Comparison of ENCODE assay signal across 8 mouse cellular contexts in genomic region chr11:119056301-119057211, GRCm38 (mm10). TPM values are rescaled to one million over a fixed set of nuclear protein-coding genes. Genes with fewer than 3 reads are reported as not detected.
DNase-seq lines count a peak whose midpoint lies in the region; ATAC-seq and TF ChIP-seq lines count a peak whose summit lies in the region.

No protein-coding gene starts in this region.

- peaks cover 73% of the 10 kb centered on the region for H3K27me3 ChIP-seq in heart, postnatal 0 days (ENCODE audit: control insufficient read depth, insufficient read depth, low read length)
- H3K27me3 ChIP-seq in limb, embryonic 13.5 days, result peaks cover 83% of the 10 kb centered on the region
- H3K27me3 ChIP-seq in midbrain, embryonic 16.5 days (ENCODE audit: control insufficient read depth, insufficient read depth, low read depth, low read length), result peaks cover 17% of the 10 kb centered on the region

- no peak; the same call in 1 of the 2 replicates for TF ChIP-seq EP300 in heart, postnatal 0 days (IDR thresholded peaks at IDR 0.05; ENCODE audit: low read depth)

- peak overlapping the region; percentile 89 for H3K4me2 ChIP-seq in heart, postnatal 0 days (ENCODE audit: low read depth, low read length)
- H3K4me2 ChIP-seq in limb, embryonic 13.5 days (replicated peaks), result peak overlapping the region; percentile 95
- H3K4me2 ChIP-seq in midbrain, embryonic 16.5 days (ENCODE audit: low read length), result peak overlapping the region; percentile 97

- H3K27ac ChIP-seq in heart, postnatal 0 days (ENCODE audit: low read depth), result peak overlapping the region; percentile 84
- H3K27ac ChIP-seq in limb, embryonic 13.5 days, result peak overlapping the region; percentile 44; the same call in 1 of the 2 replicates
- peak overlapping the region; percentile 94 for H3K27ac ChIP-seq in midbrain, embryonic 16.5 days (ENCODE audit: low read length)

- DNase-seq in cerebellum, adult 11-12 months, result peak; percentile 44
- DNase-seq in 416B (ENCODE audit: low read depth), result peak; percentile 48
- DNase-seq in cerebellum, postnatal 25 days, result peak; percentile 84 to 86
- DNase-seq in heart, postnatal 0 days (ENCODE audit: low spot score), result peak; percentile 72
- DNase-seq in thymus, postnatal 36 days, result peak; percentile 59 to 62

- under 1% methylated on average over 63 of the region's 65 CpGs for WGBS in heart, postnatal 0 days
- WGBS in limb, embryonic 13.5 days, result under 1% methylated on average over 64 of the region's 65 CpGs
- WGBS in midbrain, embryonic 16.5 days, result under 1% methylated on average over 56 of the region's 65 CpGs

- no peaks in the 10 kb centered on the region for H3K9me3 ChIP-seq in heart, postnatal 0 days (replicated peaks; ENCODE audit: control insufficient read depth, low read length)
- H3K9me3 ChIP-seq in limb, embryonic 13.5 days, result no peaks in the 10 kb centered on the region
- H3K9me3 ChIP-seq in midbrain, embryonic 16.5 days (replicated peaks; ENCODE audit: control insufficient read depth, low read length, poor library complexity, severe bottlenecking), result no peaks in the 10 kb centered on the region

- H3K4me1 ChIP-seq in heart, postnatal 0 days (ENCODE audit: control insufficient read depth, insufficient read depth), result peaks cover 41% of the 10 kb centered on the region
- peaks cover 61% of the 10 kb centered on the region for H3K4me1 ChIP-seq in limb, embryonic 13.5 days
- peaks cover 49% of the 10 kb centered on the region for H3K4me1 ChIP-seq in midbrain, embryonic 16.5 days (ENCODE audit: control insufficient read depth, insufficient read depth, low read length)

- H3K9ac ChIP-seq in heart, postnatal 0 days (replicated peaks; ENCODE audit: low read depth, low read length), result peak overlapping the region; percentile 82
- peak overlapping the region; percentile 87 for H3K9ac ChIP-seq in limb, embryonic 13.5 days
- peak overlapping the region; percentile 92 for H3K9ac ChIP-seq in midbrain, embryonic 16.5 days (ENCODE audit: low read depth, low read length)

- TF ChIP-seq CTCF in heart, postnatal 0 days (IDR thresholded peaks at IDR 0.05; ENCODE audit: low read depth), result no peak

- no peak for ATAC-seq in cerebellum, adult (ENCODE audit: insufficient number of reproducible peaks, low FRiP score, low TSS enrichment)
- peak; percentile 45 for ATAC-seq in heart, postnatal 0 days (ENCODE audit: insufficient read depth, low read depth)
- no peak for ATAC-seq in limb, embryonic 13.5 days (ENCODE audit: low FRiP score, low read depth)
- 0 out of 2 replicates have a peak, but pooled peaks have one; percentile 1 for ATAC-seq in midbrain, embryonic 16.5 days

- H3K36me3 ChIP-seq in heart, postnatal 0 days (replicated peaks; ENCODE audit: control insufficient read depth, insufficient read depth, low read length), result no peaks in the 10 kb centered on the region
- no peaks in the 10 kb centered on the region for H3K36me3 ChIP-seq in limb, embryonic 13.5 days
- no peaks in the 10 kb centered on the region for H3K36me3 ChIP-seq in midbrain, embryonic 16.5 days (ENCODE audit: control insufficient read depth, insufficient read depth, low read length)

- H3K4me3 ChIP-seq in heart, postnatal 0 days (ENCODE audit: low read depth, low read length), result peak overlapping the region; percentile 56
- H3K4me3 ChIP-seq in limb, embryonic 13.5 days, result peak overlapping the region; percentile 61
- peak overlapping the region; percentile 46 for H3K4me3 ChIP-seq in midbrain, embryonic 16.5 days (ENCODE audit: low read depth, low read length)

RNA-seq across cellular contexts. Expression of gene Cbx8, which starts 15.8 kb away (rescaled TPM):
- total RNA-seq in heart, postnatal 0 days (2014; rRNA removed; ENCODE audit: low replicate concordance), result 1.6 and 3.2 TPM in 2 replicates
- 5.1 and 7.0 TPM in 2 replicates for polyA plus RNA-seq in heart, postnatal 0 days (2015; fragmentation: Nextera tagmentation; extraction: Ambion mirVana)
- polyA plus RNA-seq in limb, embryonic 13.5 days (2015; fragmentation: Nextera tagmentation; extraction: Ambion mirVana), result 9.4 and 10.6 TPM in 2 replicates
- 8.5 and 8.6 TPM in 2 replicates for polyA plus RNA-seq in midbrain, embryonic 16.5 days (2015; fragmentation: Nextera tagmentation; extraction: Ambion mirVana)

RNA-seq across cellular contexts. Expression of gene Cbx4, which starts 29.5 kb away (rescaled TPM):
- 12.1 and 23.1 TPM in 2 replicates for total RNA-seq in heart, postnatal 0 days (2014; rRNA removed; ENCODE audit: low replicate concordance)
- 6.8 and 8.2 TPM in 2 replicates for polyA plus RNA-seq in heart, postnatal 0 days (2015; fragmentation: Nextera tagmentation; extraction: Ambion mirVana)
- polyA plus RNA-seq in limb, embryonic 13.5 days (2015; fragmentation: Nextera tagmentation; extraction: Ambion mirVana), result 10.7 and 11.3 TPM in 2 replicates
- 23.9 and 25.6 TPM in 2 replicates for polyA plus RNA-seq in midbrain, embryonic 16.5 days (2015; fragmentation: Nextera tagmentation; extraction: Ambion mirVana)

RNA-seq across cellular contexts. Expression of gene Cbx2, which starts 33.8 kb away (rescaled TPM):
- total RNA-seq in heart, postnatal 0 days (2014; rRNA removed; ENCODE audit: low replicate concordance), result 1.8 and 13.0 TPM in 2 replicates
- 5.7 and 5.8 TPM in 2 replicates for polyA plus RNA-seq in heart, postnatal 0 days (2015; fragmentation: Nextera tagmentation; extraction: Ambion mirVana)
- 62.8 and 66.7 TPM in 2 replicates for polyA plus RNA-seq in limb, embryonic 13.5 days (2015; fragmentation: Nextera tagmentation; extraction: Ambion mirVana)
- polyA plus RNA-seq in midbrain, embryonic 16.5 days (2015; fragmentation: Nextera tagmentation; extraction: Ambion mirVana), result 13.3 and 18.0 TPM in 2 replicates

Comparison
In these comparisons a context has a peak if more than half of its experiments do, and no peak if none do; other contexts are left out.
1. ATAC-seq: peak in heart, postnatal 0 days (single experiment) and midbrain, embryonic 16.5 days (single experiment); none in cerebellum, adult (single experiment) and limb, embryonic 13.5 days (single experiment).
2. H3K27ac ChIP-seq: peak in every context shown above with its lines; median percentile 94 in midbrain, embryonic 16.5 days; 84 in heart, postnatal 0 days; 44 in limb, embryonic 13.5 days.
3. Peak in every context shown above with its lines, with median percentiles within 50 percentile points of each other: DNase-seq, H3K4me2 ChIP-seq, H3K4me3 ChIP-seq and H3K9ac ChIP-seq.